Mouse (Mus musculus) neural tube, embryonic 14.5 days (tissue): ENCODE measurements around the gene 1700123O20Rik. TPM values are rescaled to one million over a fixed set of nuclear protein-coding genes. Genes with fewer than 3 reads are reported as not detected.

Experiments used
- ATAC-seq: fragments of 200-750 bp; cut with Nextera tagmentation; 2 replicates; pipeline ENCODE4 v1.8.0; 2017; ENCODE audit warnings: low read depth, mild to moderate bottlenecking, moderate TSS enrichment, moderate library complexity
- H3K27ac ChIP-seq: fragments of 300-500 bp; sonication (generic); 2 replicates; pipeline ENCODE4 v1.5.1; 2014; ENCODE audit warnings: low read depth, mild to moderate bottlenecking, control low read depth, low read length, moderate library complexity, mixed read lengths
- H3K27me3 ChIP-seq: fragments of 300-500 bp; sonication (generic); 2 replicates; pipeline ENCODE4 v1.6.1; 2014; ENCODE audit warnings: low read length; ENCODE audit not compliant: control insufficient read depth, insufficient read depth
- H3K36me3 ChIP-seq: fragments of 300-500 bp; sonication (generic); 2 replicates; pipeline ENCODE4 v1.6.1; 2014; ENCODE audit warnings: low read length, mixed read lengths; ENCODE audit not compliant: control insufficient read depth, insufficient read depth
- H3K4me1 ChIP-seq: fragments of 300-500 bp; sonication (generic); 2 replicates; pipeline ENCODE4 v1.6.1; 2014; ENCODE audit warnings: low read length; ENCODE audit not compliant: control insufficient read depth, insufficient read depth
- H3K4me2 ChIP-seq: fragments of 300-500 bp; sonication (generic); 2 replicates; pipeline ENCODE4 v1.6.1; 2014; ENCODE audit warnings: mild to moderate bottlenecking, low read depth, low read length, control low read depth
- H3K4me3 ChIP-seq: fragments of 300-500 bp; sonication (generic); 2 replicates; pipeline ENCODE4 v1.5.1; 2014; ENCODE audit warnings: low read depth, low read length, control low read depth, mixed read lengths
- H3K9ac ChIP-seq: fragments of 300-500 bp; sonication (generic); replicated peaks from 2 replicates; pipeline ENCODE4 v1.6.1; 2014; ENCODE audit warnings: low read depth, mild to moderate bottlenecking, control low read depth, low read length, mixed read lengths
- H3K9me3 ChIP-seq: fragments of 300-500 bp; sonication (generic); 2 replicates; pipeline ENCODE4 v1.6.1; 2016; ENCODE audit warnings: low read length; ENCODE audit not compliant: control insufficient read depth
- WGBS: fragments of 180-500 bp; shearing (Covaris S2); extraction: QIAGEN DNeasy Blood & Tissue Kit; methylation state at CpG from one replicate; pipeline ENCODE4 v1.1.7; 2014; 5-methylcytosine and 5-hydroxymethylcytosine counted together
- polyA plus RNA-seq: library from polyadenylated mRNA; unstranded; fragments of >200 nt; fragmentation: Nextera tagmentation; extraction: Ambion mirVana; gene quantifications from 2 replicates; pipeline ENCODE4 v1.2.1, GENCODE M21; 2014

The 1700123O20Rik gene
- polyA plus RNA-seq, 1 experiment from 2014 or later, result 77.4 TPM

DNA sequence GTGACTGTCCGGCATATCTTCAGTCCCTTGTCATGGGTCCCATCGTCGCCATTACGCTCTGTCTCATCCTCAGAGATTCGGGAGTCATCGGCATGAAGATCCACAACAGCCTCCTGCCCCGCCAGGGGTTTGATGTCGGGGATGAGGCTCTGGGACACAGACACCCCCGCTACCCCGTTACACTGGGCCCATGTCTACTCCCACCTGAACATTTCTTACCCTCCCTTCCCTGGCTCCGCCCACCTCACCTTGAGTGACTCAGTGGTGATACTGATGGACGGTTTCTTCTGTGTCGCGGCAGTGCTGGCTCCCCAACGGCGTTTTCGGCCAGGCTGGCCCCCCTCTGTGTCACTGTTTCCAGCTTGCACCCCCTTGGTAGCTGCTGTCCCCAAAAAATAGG lies 39.6 kb upstream of the 1700123O20Rik start:
- Histone ChIP-seq H3K4me1 (peaks cover 16% of the 10 kb centered on the region), H3K4me3 (no peak overlapping the region), H3K9me3 (no peaks in the 10 kb centered on the region), H3K27ac (no peak overlapping the region), H3K27me3 (no peaks in the 10 kb centered on the region), H3K4me2 (no peak overlapping the region), H3K36me3 (peaks cover 83% of the 10 kb centered on the region), H3K9ac (no peak overlapping the region)
- 97% methylated on average over 17 of the region's 17 CpGs for WGBS
- ATAC-seq, result no peak

DNA sequence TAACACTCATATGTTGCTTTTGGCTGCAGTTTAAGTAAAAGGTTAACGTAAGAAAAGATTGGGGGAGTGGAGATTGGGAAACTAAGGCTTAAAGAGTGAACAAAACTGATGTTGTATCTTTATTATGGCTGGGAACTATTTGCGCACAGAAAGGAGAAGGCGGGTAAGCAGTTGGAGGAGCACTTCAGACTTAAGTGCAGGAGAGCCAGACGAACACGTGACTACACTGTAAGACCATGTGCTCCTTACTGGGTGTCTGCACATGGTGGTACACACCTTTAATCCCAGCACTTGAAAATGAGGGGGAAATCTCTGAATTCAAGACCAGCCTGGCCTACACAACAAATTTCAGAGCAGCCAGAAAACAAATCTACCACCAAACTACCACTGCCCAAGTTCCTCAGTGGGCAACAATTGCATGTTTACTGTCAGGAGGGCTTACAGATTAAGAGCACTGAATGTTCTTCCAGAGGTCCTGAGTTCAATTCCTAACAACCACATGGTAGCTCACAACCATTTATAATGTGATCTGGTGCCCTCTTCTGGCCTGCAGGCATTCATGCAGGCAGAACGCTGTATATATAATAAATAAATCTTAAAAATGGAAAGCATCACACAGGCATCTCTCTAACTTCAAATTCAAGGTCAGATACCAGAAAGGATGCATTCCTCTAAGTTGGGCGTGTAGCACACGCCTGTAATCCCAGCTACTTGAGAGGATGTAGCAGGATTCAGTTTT lies 38.9 kb upstream of the 1700123O20Rik start:
- ATAC-seq, result no peak
- Histone ChIP-seq H3K4me3 (no peak overlapping the region), H3K36me3 (peaks cover 87% of the 10 kb centered on the region), H3K27me3 (no peaks in the 10 kb centered on the region), H3K4me2 (no peak overlapping the region), H3K9ac (no peak overlapping the region), H3K4me1 (peaks cover 21% of the 10 kb centered on the region), H3K9me3 (no peaks in the 10 kb centered on the region), H3K27ac (no peak overlapping the region)
- WGBS, result 93% methylated on average over 8 of the region's 8 CpGs

DNA sequence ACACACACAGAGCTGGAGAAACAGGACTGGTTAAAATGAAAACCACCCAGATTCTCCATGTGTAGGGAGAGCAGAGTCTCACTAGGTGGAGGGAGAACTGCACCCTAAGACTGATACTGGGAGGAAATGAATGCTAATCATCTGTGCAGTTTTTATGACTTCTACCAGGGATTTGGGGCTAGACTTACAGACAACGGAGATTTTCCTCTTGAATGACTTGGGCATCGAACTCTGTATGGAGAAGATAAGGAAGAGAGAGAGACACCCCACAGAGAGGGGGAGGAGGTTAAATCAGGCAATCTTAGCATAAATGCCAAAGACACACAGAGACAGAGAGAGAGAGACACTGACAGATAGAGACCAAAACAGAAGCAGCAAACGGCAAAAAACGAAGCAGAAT lies 38.1 kb upstream of the 1700123O20Rik start:
- no peak overlapping the region for H3K4me2 ChIP-seq
- 81% methylated on average over 4 of the region's 4 CpGs for WGBS
- no peak overlapping the region for H3K27ac ChIP-seq
- H3K9ac ChIP-seq, result no peak overlapping the region
- peaks cover 24% of the 10 kb centered on the region for H3K4me1 ChIP-seq
- ATAC-seq, result no peak
- H3K9me3 ChIP-seq, result no peaks in the 10 kb centered on the region
- no peaks in the 10 kb centered on the region for H3K27me3 ChIP-seq
- peaks cover 79% of the 10 kb centered on the region for H3K36me3 ChIP-seq
- H3K4me3 ChIP-seq, result no peak overlapping the region

DNA sequence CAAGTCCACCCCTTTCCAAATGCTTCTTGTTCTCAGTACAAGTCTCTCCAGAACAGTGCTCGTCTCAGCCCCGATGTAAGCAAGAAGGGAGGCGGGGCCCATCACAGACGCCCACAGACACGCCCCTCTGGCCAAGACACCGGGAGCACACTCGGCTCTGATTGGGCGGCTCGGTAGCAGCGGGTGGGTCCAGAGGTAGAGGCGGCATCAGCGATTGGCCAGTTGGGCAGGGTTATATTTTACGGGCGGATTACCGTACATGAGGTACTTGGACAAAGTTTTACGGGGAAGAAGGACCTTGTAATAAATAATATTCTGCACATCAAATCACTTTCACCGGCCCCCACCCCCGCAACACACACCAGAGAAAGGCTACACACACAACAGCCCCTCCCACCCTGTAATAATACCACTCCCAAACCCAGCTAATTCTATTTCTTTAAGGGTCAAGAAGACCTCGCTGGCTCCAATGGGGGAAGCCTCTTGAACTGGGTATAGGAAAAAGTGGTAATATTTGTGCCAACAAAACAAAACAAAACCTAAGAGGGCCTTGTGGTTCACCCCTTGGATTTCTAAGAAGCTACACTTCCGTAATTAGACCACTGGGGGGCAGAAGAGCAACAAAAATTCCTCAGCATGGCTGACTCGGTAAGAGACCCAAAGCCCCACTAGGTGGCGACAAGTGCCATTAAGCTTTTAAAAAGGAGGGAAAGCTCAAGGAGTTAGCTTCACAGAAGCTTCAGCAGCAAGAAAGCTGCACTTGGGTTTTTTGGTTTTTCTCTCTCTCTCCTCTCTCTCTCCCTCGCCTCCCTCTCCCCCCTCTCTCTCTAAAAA lies 35.2 kb upstream of the 1700123O20Rik start:
- Histone ChIP-seq H3K27ac (no peak overlapping the region), H3K4me1 (peaks cover 24% of the 10 kb centered on the region), H3K9ac (no peak overlapping the region), H3K27me3 (no peaks in the 10 kb centered on the region), H3K9me3 (no peaks in the 10 kb centered on the region), H3K4me2 (peak overlapping the region; percentile 6; the same call in 1 of the 2 replicates), H3K36me3 (peaks cover 52% of the 10 kb centered on the region), H3K4me3 (no peak overlapping the region)
- ATAC-seq, result peak; percentile 38
- 69% methylated on average over 23 of the region's 23 CpGs for WGBS

DNA sequence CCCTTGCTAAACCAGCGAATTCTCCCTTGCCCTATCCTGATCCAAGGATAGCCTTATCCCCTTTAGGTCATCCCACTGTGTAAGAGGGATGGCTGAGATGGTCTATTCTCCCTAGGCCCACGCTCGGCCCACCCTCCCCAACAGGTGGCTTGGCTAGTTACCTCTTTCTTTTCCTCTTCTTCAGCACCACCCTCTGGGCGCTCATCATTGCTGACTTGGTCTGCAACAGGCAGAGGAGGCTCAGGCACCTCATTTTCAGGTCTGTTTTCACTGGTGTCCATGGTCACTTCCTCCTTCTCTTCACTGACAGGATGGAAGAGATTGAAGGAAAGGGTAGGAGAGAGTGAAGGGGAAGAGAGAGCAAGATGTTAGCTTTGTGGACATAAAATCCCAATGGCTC lies 34.5 kb upstream of the 1700123O20Rik start:
- Histone ChIP-seq H3K9ac (no peak overlapping the region), H3K4me2 (peak overlapping the region; percentile 6; the same call in 1 of the 2 replicates), H3K27me3 (no peaks in the 10 kb centered on the region), H3K4me1 (peaks cover 24% of the 10 kb centered on the region), H3K27ac (no peak overlapping the region), H3K9me3 (no peaks in the 10 kb centered on the region), H3K36me3 (peaks cover 51% of the 10 kb centered on the region), H3K4me3 (peak overlapping the region; percentile 63; the same call in 1 of the 2 replicates)
- 0 out of 2 replicates have a peak, but pooled peaks have one; percentile 11 for ATAC-seq
- WGBS, result 80% methylated on average over 4 of the region's 4 CpGs

DNA sequence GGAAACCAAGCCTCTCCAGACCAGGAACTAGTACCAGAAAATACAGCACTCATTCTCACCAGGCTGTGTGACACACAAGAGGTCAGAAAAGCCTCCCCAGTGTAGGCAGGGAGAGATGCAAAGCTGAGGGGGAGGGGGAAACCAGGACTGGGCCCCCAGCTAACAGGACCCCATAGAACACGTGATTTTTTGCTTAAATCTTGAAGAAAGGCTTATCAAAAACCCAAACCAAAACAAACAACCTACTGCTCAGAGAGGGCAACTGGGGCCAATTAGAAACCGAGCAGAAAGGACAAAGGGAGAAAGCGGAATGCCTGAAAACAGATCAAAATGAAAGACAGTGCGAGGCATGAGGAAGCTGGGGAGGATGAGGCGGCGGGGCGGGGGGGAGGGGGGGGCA lies 33.2 kb upstream of the 1700123O20Rik start:
- peak overlapping the region; percentile 78 for H3K9ac ChIP-seq
- H3K36me3 ChIP-seq, result peaks cover 40% of the 10 kb centered on the region
- H3K4me3 ChIP-seq, result peak overlapping the region; percentile 63
- H3K27ac ChIP-seq, result peak overlapping the region; percentile 79
- H3K4me2 ChIP-seq, result peak overlapping the region; percentile 85
- ATAC-seq, result no peak
- no peaks in the 10 kb centered on the region for H3K27me3 ChIP-seq
- under 1% methylated on average over 7 of the region's 7 CpGs for WGBS
- peaks cover 24% of the 10 kb centered on the region for H3K4me1 ChIP-seq
- H3K9me3 ChIP-seq, result no peaks in the 10 kb centered on the region

DNA sequence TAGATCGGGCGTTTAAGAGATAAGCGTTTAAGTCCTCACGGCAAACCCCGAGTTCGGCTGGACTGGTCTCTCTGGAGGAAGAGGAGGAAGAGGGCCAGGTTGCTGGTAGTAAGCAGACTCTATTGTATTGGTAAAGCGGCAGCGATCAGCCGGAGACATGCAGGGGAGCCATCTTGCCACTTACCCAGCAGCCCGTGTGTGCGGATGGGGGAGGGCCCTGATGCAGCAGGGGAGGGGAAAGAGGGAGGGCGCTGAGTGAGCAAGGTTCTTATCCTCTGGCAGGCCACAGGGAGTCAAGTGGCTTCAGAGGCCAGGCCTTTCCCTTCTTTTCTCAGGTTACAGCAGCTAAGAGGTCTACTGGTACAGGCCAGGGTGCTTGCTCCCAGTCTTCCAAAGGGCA lies 32.5 kb upstream of the 1700123O20Rik start:
- under 1% methylated on average over 12 of the region's 12 CpGs for WGBS
- ATAC-seq, result peak; percentile 89
- Histone ChIP-seq H3K4me2 (peak overlapping the region; percentile 85), H3K27me3 (no peaks in the 10 kb centered on the region), H3K36me3 (peaks cover 39% of the 10 kb centered on the region), H3K27ac (peak overlapping the region; percentile 79), H3K4me1 (peaks cover 23% of the 10 kb centered on the region), H3K9me3 (no peaks in the 10 kb centered on the region), H3K9ac (peak overlapping the region; percentile 78), H3K4me3 (peak overlapping the region; percentile 63)

DNA sequence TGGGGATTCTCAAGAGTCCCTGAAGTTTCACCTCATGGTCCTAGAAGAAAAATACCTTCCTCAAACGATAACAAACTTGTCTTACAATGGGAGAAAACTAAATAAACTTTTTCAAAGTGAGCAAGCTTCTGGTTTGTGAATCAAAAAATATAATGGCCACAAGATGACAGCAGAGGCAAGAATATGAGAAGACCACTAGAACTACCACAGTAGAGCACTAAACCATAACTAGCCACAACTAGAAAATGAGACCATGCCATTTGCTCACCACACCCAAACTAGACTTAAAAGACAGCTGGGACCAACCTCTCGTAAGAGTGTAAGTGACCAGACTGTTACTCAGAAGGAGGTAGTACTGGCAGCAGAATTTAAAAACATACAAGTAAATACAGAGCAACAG lies 26.0 kb upstream of the 1700123O20Rik start:
- no peak overlapping the region for H3K27ac ChIP-seq
- H3K36me3 ChIP-seq, result peaks cover 67% of the 10 kb centered on the region
- no peak for ATAC-seq

More for the DNA sequence above, 26.0 kb upstream of the 1700123O20Rik start:
- H3K4me3 ChIP-seq, result no peak overlapping the region
- H3K4me1 ChIP-seq, result no peaks in the 10 kb centered on the region
- no peak overlapping the region for H3K9ac ChIP-seq
- no peaks in the 10 kb centered on the region for H3K9me3 ChIP-seq
- no peak overlapping the region for H3K4me2 ChIP-seq
- H3K27me3 ChIP-seq, result no peaks in the 10 kb centered on the region
- WGBS, result 97% methylated on average over 2 of the region's 2 CpGs
